Comparison of ENCODE assay signal across 8 mouse cellular contexts in genomic region chr11:82764438-82764924, GRCm38 (mm10). TPM values are rescaled to one million over a fixed set of nuclear protein-coding genes. Genes with fewer than 3 reads are reported as not detected.
DNase-seq lines count a peak whose midpoint lies in the region; ATAC-seq and TF ChIP-seq lines count a peak whose summit lies in the region.

No protein-coding gene starts in this region.

- peak overlapping the region; percentile 93 for H3K27ac ChIP-seq in layer of hippocampus, adult 2 months
- peak overlapping the region; percentile 94 for H3K27ac ChIP-seq in embryonic facial prominence, embryonic 13.5 days
- H3K27ac ChIP-seq in limb, embryonic 11.5 days (replicated peaks; ENCODE audit: low read depth, low read length): peak overlapping the region; percentile 79; the same call in 1 of the 2 replicates
- peak overlapping the region; percentile 92 for H3K27ac ChIP-seq in neural tube, embryonic 13.5 days (replicated peaks)

- under 1% methylated on average over 28 of the region's 28 CpGs for WGBS in embryonic facial prominence, embryonic 13.5 days
- under 1% methylated on average over 28 of the region's 28 CpGs for WGBS in limb, embryonic 11.5 days
- WGBS in neural tube, embryonic 13.5 days: under 1% methylated on average over 28 of the region's 28 CpGs

- no peaks in the 10 kb centered on the region for H3K9me3 ChIP-seq in embryonic facial prominence, embryonic 13.5 days
- H3K9me3 ChIP-seq in limb, embryonic 11.5 days (ENCODE audit: control insufficient read depth, low read length): no peaks in the 10 kb centered on the region
- H3K9me3 ChIP-seq in neural tube, embryonic 13.5 days: no peaks in the 10 kb centered on the region

- peak overlapping the region; percentile 90 for H3K4me2 ChIP-seq in embryonic facial prominence, embryonic 13.5 days
- peak overlapping the region; percentile 89 for H3K4me2 ChIP-seq in limb, embryonic 11.5 days (ENCODE audit: low read depth, severe bottlenecking)
- peak overlapping the region; percentile 98 for H3K4me2 ChIP-seq in neural tube, embryonic 13.5 days

- no peaks in the 10 kb centered on the region for H3K27me3 ChIP-seq in embryonic facial prominence, embryonic 13.5 days
- H3K27me3 ChIP-seq in limb, embryonic 11.5 days (ENCODE audit: control insufficient read depth, insufficient read depth, low read length): no peaks in the 10 kb centered on the region
- H3K27me3 ChIP-seq in neural tube, embryonic 13.5 days: no peaks in the 10 kb centered on the region

- peak overlapping the region; percentile 98 for H3K4me3 ChIP-seq in layer of hippocampus, adult 2 months
- H3K4me3 ChIP-seq in embryonic facial prominence, embryonic 13.5 days: peak overlapping the region; percentile 96
- H3K4me3 ChIP-seq in limb, embryonic 11.5 days (ENCODE audit: low read depth, low read length): peak overlapping the region; percentile 96
- peak overlapping the region; percentile 98 for H3K4me3 ChIP-seq in neural tube, embryonic 13.5 days

- peak overlapping the region; percentile 96 for H3K9ac ChIP-seq in embryonic facial prominence, embryonic 13.5 days
- peak overlapping the region; percentile 91 for H3K9ac ChIP-seq in limb, embryonic 11.5 days (ENCODE audit: low read length)
- H3K9ac ChIP-seq in neural tube, embryonic 13.5 days: peak overlapping the region; percentile 94

- TF ChIP-seq CTCF in layer of hippocampus, adult 2 months (conservative IDR thresholded peaks at IDR 0.05): no peak

- H3K36me3 ChIP-seq in embryonic facial prominence, embryonic 13.5 days: peaks cover 12% of the 10 kb centered on the region
- H3K36me3 ChIP-seq in limb, embryonic 11.5 days (ENCODE audit: control insufficient read depth, insufficient read depth, low read length): no peaks in the 10 kb centered on the region; the same call in 1 of the 2 replicates
- H3K36me3 ChIP-seq in neural tube, embryonic 13.5 days: peaks cover 11% of the 10 kb centered on the region; the same call in 1 of the 2 replicates

- no peak for DNase-seq in layer of hippocampus, adult 2 months (ENCODE audit: low spot score in 2 of 2)
- DNase-seq in layer of hippocampus, postnatal 25 days (ENCODE audit: extremely low spot score in 1 of 2, low spot score in 1 of 2): no peak
- DNase-seq in limb, embryonic 11.5 days (ENCODE audit: low spot score): no peak
- DNase-seq in testis, postnatal 14 days (ENCODE audit: low spot score): no peak
- DNase-seq in cerebellum, adult 11 months: no peak
- DNase-seq in adrenal gland, adult 8-10 months: no peak

- no peak for ATAC-seq in embryonic facial prominence, embryonic 13.5 days (ENCODE audit: insufficient number of reproducible peaks, insufficient read depth, low FRiP score, low TSS enrichment, low read depth)
- peak; percentile 45 for ATAC-seq in limb, embryonic 11.5 days (ENCODE audit: insufficient number of reproducible peaks, low FRiP score, low TSS enrichment, low read depth)
- peak; percentile 68 for ATAC-seq in neural tube, embryonic 13.5 days (ENCODE audit: low read depth)

- H3K4me1 ChIP-seq in embryonic facial prominence, embryonic 13.5 days: peaks cover 20% of the 10 kb centered on the region
- peaks cover 14% of the 10 kb centered on the region for H3K4me1 ChIP-seq in limb, embryonic 11.5 days (ENCODE audit: control insufficient read depth, insufficient read depth, low read length)
- H3K4me1 ChIP-seq in neural tube, embryonic 13.5 days (replicated peaks): peaks cover 30% of the 10 kb centered on the region

RNA-seq across cellular contexts. Expression of gene Zfp830, which starts 0.3 kb away (rescaled TPM):
- 10 to 100 TPM; 14.8 to 16.9 TPM for total RNA-seq in layer of hippocampus, adult 2 months (2021)
- 10 to 100 TPM; 15.0 to 17.5 TPM for total RNA-seq in layer of hippocampus, postnatal 25 days (2021)
- polyA plus RNA-seq in embryonic facial prominence, embryonic 13.5 days (2015; fragmentation: Nextera tagmentation; extraction: Ambion mirVana): 42.0 and 42.7 TPM in 2 replicates
- polyA plus RNA-seq in limb, embryonic 11.5 days (2014; fragmentation: Nextera tagmentation; extraction: Ambion mirVana): 41.4 and 44.0 TPM in 2 replicates
- polyA plus RNA-seq in neural tube, embryonic 13.5 days (2015; fragmentation: Nextera tagmentation; extraction: Ambion mirVana): 29.6 and 31.2 TPM in 2 replicates
- 10 to 100 TPM; 15.0 to 21.3 (median 16.7) TPM for total RNA-seq in adrenal gland, adult 8-10 months (2022)

RNA-seq across cellular contexts. Expression of gene Cct6b, which starts 0.4 kb away (rescaled TPM):
- total RNA-seq in layer of hippocampus, adult 2 months (2021): under 1 TPM; 0.18 to 0.44 TPM
- total RNA-seq in layer of hippocampus, postnatal 25 days (2021): under 1 TPM; 0.20 to 0.63 TPM
- 0.29 and 0.52 TPM in 2 replicates for polyA plus RNA-seq in embryonic facial prominence, embryonic 13.5 days (2015; fragmentation: Nextera tagmentation; extraction: Ambion mirVana)
- polyA plus RNA-seq in limb, embryonic 11.5 days (2014; fragmentation: Nextera tagmentation; extraction: Ambion mirVana): 0.20 and 0.21 TPM in 2 replicates
- 0.33 and 0.52 TPM in 2 replicates for polyA plus RNA-seq in neural tube, embryonic 13.5 days (2015; fragmentation: Nextera tagmentation; extraction: Ambion mirVana)
- total RNA-seq in adrenal gland, adult 8-10 months (2022): 1 to 10 TPM in 3 of 4 experiments, under 1 TPM in 1; 0.87 to 2.0 (median 1.3) TPM

RNA-seq across cellular contexts. Expression of gene Lig3, which starts 16.4 kb away (rescaled TPM):
- 10 to 100 TPM; 25.3 to 25.7 TPM for total RNA-seq in layer of hippocampus, adult 2 months (2021)
- total RNA-seq in layer of hippocampus, postnatal 25 days (2021): 10 to 100 TPM; 22.3 to 26.1 TPM
- polyA plus RNA-seq in embryonic facial prominence, embryonic 13.5 days (2015; fragmentation: Nextera tagmentation; extraction: Ambion mirVana): 33.9 and 34.7 TPM in 2 replicates
- 44.7 and 49.6 TPM in 2 replicates for polyA plus RNA-seq in limb, embryonic 11.5 days (2014; fragmentation: Nextera tagmentation; extraction: Ambion mirVana)
- polyA plus RNA-seq in neural tube, embryonic 13.5 days (2015; fragmentation: Nextera tagmentation; extraction: Ambion mirVana): 24.8 and 25.9 TPM in 2 replicates
- 10 to 100 TPM; 22.5 to 34.6 (median 23.4) TPM for total RNA-seq in adrenal gland, adult 8-10 months (2022)
